Mouse (Mus musculus) MEL (cell line): Measurements from ENCODE around the gene Cdc42bpb.

Experiments
- CHD2 ChIP-seq: IDR thresholded peaks from 2 replicates; pipeline ENCODE4 v1.6.1; 2011; ENCODE audit warnings: low read length, improper control_type of control experiment
- CTCF ChIP-seq, 3 experiments: IDR thresholded peaks in 2 of 3; conservative IDR thresholded peaks in 1 of 3; 2 replicates each; pipeline ENCODE4 v1.5.1; 2011 to 2012; ENCODE audit warnings: low read length in 3 of 3, low read depth in 2 of 3, mild to moderate bottlenecking in 2 of 3, improper control_type of control experiment in 1 of 3, inconsistent platforms in 1 of 3, mixed read lengths in 1 of 3, moderate library complexity in 1 of 3; ENCODE audit not compliant: control insufficient read depth in 1 of 3, insufficient read depth in 1 of 3, poor library complexity in 1 of 3, severe bottlenecking in 1 of 3
- E2F4 ChIP-seq: IDR thresholded peaks from 2 replicates; pipeline ENCODE4 v1.6.1; 2011; ENCODE audit warnings: low read depth, low read length, improper control_type of control experiment, borderline replicate concordance
- EP300 ChIP-seq, 2 experiments: IDR thresholded peaks; 2 replicates each; pipeline ENCODE4 v1.6.1; 2011; ENCODE audit warnings: improper control_type of control experiment in 2 of 2, low read length in 2 of 2, low read depth in 1 of 2, mild to moderate bottlenecking in 1 of 2
- ETS1 ChIP-seq: IDR thresholded peaks from 2 replicates; pipeline ENCODE4 v1.6.1; 2012; ENCODE audit warnings: low read depth, mild to moderate bottlenecking, inconsistent platforms, low read length, improper control_type of control experiment, moderate library complexity
- GABPA ChIP-seq: IDR thresholded peaks from 2 replicates; pipeline ENCODE4 v1.6.1; 2012; ENCODE audit warnings: low read depth, mild to moderate bottlenecking, inconsistent platforms, low read length, improper control_type of control experiment, moderate library complexity
- MAX ChIP-seq: IDR thresholded peaks from 2 replicates; pipeline ENCODE4 v1.6.1; 2011; ENCODE audit warnings: low read length, improper control_type of control experiment
- POLR2A ChIP-seq, 2 experiments: IDR thresholded peaks; 2 replicates each; pipeline ENCODE4 v1.6.1; 2011 to 2012; ENCODE audit warnings: low read length in 2 of 2, mild to moderate bottlenecking in 2 of 2, control low read depth in 1 of 2, improper control_type of control experiment in 1 of 2, low read depth in 1 of 2, moderate library complexity in 1 of 2; ENCODE audit not compliant: control insufficient read depth in 1 of 2, insufficient read depth in 1 of 2, poor library complexity in 1 of 2
- ZKSCAN1 ChIP-seq: IDR thresholded peaks from 2 replicates; pipeline ENCODE4 v1.6.1; 2012; ENCODE audit warnings: low read depth, mild to moderate bottlenecking, inconsistent platforms, low read length, improper control_type of control experiment, moderate library complexity

- TF ChIP-seq MAX (no peak), CTCF (IDR thresholded peaks at IDR 0.05 in 2 of 3, conservative IDR thresholded peaks at IDR 0.05 in 1 of 3; ENCODE audit: control insufficient read depth in 1 of 3, insufficient read depth in 1 of 3, low read depth in 2 of 3, low read length in 3 of 3, poor library complexity in 1 of 3, severe bottlenecking in 1 of 3) (no peak), POLR2A (IDR thresholded peaks at IDR 0.05; ENCODE audit: control insufficient read depth in 1 of 2, insufficient read depth in 1 of 2, low read depth in 1 of 2, low read length in 2 of 2, poor library complexity in 1 of 2) (no peak), EP300 (IDR thresholded peaks at IDR 0.05; ENCODE audit: low read depth in 1 of 2, low read length in 2 of 2) (no peak), E2F4 (no peak), ZKSCAN1 (no peak), ETS1 (no peak), GABPA (no peak), CHD2 (no peak)
Measured at GRCm38 (mm10) chr12:111271966-111272365, 105.6 kb downstream of the Cdc42bpb start.
